Mouse (Mus musculus) frontal cortex, postnatal 10 days (tissue): ENCODE data around the gene Sirt3.

Experiments used
- DNase-seq, 2 experiments: peaks; one replicate each; pipeline ENCODE4 v3.0.0; 2022; ENCODE audit warnings: low spot score in 2 of 2, mixed read lengths in 1 of 2

The Sirt3 gene

DNA sequence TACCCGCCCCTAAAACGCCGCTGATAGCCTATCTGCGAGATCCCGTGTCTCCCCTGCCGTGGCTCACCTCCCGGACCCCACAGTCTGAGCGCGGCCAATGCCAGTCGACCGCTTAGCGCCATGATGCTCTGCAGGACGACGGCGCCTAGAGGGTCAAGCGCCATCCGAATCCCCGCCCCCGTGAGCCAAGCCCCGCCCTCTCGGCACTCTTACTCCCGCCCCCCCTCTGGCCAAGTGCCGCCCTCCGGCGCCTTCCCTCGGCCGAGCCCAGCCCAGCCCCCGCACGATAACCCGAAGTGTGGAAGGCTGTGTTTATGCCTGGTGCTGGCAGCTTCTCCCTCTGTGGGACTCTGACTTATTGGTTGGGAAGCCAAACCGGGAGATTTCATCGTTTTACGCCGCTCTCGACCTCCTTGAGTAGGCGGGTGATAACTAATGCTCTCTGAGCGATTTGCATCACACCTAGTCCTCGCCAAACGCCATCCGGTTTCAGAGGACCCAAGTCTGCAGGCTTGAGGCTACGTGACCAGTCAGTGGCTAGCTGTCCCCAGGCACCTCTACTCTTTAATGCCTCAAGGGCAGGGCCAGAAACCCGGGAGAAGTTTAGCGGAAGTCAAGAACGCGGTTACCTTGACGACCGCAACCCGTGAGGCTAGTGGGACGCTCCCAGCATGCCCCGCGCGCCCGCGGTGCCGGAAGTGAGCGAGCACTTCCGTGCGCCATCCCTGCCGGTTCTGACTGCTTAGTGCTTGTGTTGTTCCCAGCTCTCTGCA, at the start of gene Sirt3, which contains the start of gene Psmd13:
TSS of gene Sirt3 (minus strand) at position 614 of the 773 bp plus-strand sequence.
TSS of gene Psmd13 (plus strand) at position 273 of the 773 bp plus-strand sequence.
- peak; percentile 91 to 94 for DNase-seq

DNA sequence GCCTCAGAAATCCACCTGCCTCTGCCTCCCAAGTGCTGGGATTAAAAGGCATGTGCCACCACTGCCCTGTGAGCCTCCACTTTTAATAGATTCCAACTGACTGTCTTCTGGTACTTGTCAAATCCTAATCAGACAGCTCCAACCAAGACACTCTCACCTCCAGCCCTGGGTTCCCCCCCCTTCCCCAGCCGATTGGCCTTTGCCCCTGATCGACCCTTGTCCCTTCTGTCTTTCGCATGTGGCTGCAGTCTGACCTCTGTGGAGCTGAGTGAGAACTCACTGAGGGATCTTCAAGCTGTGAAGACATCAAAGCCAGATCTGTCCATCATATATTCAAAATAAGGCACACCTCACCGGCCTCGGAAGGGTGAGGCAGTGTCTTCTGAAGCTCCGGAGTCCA, 45.1 kb upstream of the Sirt3 start:
- DNase-seq, result no peak

GRCm38 (mm10) chr7:140923070-140923775, 41.1 kb upstream of the Sirt3 start:
- DNase-seq, result no peak

GRCm38 (mm10) chr7:140922398-140923069, 40.4 kb upstream of the Sirt3 start:
- DNase-seq, result no peak

DNA sequence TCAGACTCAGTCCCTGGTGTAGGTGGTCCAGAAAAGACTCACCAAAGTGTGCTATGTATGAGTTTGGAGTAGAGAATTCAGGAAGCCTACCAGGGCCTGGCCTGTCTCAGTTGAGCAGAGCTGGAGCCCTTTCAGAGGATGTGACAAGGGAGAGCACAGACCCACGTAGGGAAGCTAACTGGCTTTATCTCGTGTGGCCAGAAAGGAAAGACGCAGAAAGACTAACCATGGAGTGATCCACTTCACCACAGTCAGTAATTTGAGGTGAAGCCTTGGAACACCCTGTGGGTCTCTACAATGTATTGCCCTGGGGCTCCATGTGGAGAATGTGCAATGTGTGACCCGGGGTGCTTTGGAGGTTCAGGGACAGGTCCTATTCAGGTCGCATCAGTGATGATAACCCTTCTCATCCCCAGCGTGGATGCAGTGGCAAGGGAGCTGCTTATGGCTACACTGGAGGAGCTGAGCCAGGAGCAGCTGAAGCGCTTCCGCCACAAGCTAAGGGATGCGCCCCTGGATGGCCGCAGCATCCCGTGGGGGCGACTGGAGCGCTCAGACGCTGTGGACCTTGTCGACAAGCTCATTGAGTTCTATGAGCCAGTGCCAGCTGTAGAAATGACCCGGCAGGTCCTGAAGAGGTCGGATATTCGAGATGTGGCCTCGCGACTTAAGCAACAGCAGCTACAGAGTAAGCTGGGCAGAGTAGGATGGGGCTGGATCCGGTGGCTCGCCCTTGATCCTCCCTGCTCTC, 39.3 kb upstream of the Sirt3 start:
- DNase-seq, result no peak

GRCm38 (mm10) chr7:140920418-140921029, 38.4 kb upstream of the Sirt3 start, which contains the start of gene Nlrp6:
Gene Nlrp6, plus strand, starts transcription at chr7:140920902.
- DNase-seq, result no peak

DNA sequence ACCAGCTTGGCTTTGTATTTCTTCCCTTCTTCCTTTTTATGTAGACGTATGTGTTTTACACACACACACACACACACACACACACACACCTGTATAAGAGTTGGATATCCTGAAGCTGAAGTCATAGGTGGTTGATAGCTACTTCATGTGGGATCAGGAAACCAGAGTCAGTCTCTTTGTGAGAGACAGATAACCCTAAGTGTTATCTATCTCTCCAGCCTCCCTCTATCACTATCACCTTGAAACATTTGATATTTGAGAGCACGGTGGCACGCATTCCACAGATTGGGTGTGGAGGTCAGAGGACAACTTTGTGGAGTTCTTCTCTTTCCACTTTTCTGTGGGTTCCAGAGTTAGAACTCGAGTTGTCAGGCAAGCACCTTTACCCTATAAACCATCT, 37.8 kb upstream of the Sirt3 start:
- no peak for DNase-seq

- DNase-seq, result no peak
These were observed 32.1 kb upstream of the Sirt3 start for GRCm38 (mm10) chr7:140914031-140914690.

GRCm38 (mm10) chr7:140912846-140913482, 30.9 kb upstream of the Sirt3 start:
- DNase-seq, result no peak

DNA sequence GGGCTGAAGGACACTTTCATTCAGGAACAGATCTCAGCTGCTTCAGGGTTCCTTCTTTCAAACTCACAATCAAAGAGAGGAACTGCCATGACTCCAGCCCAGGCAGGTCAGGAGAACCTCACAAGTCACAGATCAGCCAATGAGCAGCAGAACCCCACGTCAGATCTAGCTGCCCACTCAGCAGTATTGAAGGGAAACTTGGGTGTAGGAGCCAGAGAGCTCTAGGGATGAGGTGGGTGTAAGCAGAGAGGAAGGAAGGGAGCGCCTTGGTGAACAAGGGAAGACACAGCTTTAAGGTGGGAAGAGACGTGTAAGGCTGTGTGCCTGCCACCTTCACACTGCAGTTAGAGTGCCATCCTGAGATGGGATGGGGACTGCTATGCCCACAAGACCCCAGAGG, 30.2 kb upstream of the Sirt3 start:
- DNase-seq, result no peak

GRCm38 (mm10) chr7:140908634-140909107, 26.6 kb upstream of the Sirt3 start:
- peak in 1 of 2 experiments; percentile 53 for DNase-seq

GRCm38 (mm10) chr7:140908181-140908580, 26.1 kb upstream of the Sirt3 start:
- DNase-seq, result no peak

DNA sequence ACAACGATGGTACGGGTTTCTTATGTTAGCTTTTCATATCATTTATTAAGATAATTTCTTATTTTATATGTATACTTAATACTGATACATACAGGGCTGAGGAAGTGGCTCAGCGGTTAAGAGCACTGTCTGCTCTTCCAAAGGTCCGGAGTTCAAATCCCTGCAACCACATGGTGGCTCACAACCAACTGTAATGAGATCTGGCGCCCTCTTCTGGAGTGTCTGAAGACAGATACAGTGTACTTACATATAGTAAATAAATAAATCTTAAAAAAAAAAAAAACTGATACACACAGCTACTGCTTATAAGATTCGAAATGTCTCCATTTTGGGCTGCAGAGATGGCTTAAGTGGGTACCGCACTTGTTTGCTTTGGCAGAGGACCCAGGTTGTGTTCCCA, 25.6 kb upstream of the Sirt3 start:
- DNase-seq, result no peak

- no peak for DNase-seq
These were observed 25.0 kb upstream of the Sirt3 start for GRCm38 (mm10) chr7:140907131-140907530.

GRCm38 (mm10) chr7:140905642-140906081, 23.6 kb upstream of the Sirt3 start:
- DNase-seq, result no peak

GRCm38 (mm10) chr7:140903212-140903611, 21.1 kb upstream of the Sirt3 start:
- peak in 1 of 2 experiments; percentile 72 for DNase-seq

GRCm38 (mm10) chr7:140902036-140902875, 20.1 kb upstream of the Sirt3 start:
- DNase-seq, result no peak

GRCm38 (mm10) chr7:140900220-140900619, 18.1 kb upstream of the Sirt3 start, which contains the start of gene Cox8b:
Gene Cox8b, minus strand, starts transcription at chr7:140900446.
- no peak for DNase-seq

DNA sequence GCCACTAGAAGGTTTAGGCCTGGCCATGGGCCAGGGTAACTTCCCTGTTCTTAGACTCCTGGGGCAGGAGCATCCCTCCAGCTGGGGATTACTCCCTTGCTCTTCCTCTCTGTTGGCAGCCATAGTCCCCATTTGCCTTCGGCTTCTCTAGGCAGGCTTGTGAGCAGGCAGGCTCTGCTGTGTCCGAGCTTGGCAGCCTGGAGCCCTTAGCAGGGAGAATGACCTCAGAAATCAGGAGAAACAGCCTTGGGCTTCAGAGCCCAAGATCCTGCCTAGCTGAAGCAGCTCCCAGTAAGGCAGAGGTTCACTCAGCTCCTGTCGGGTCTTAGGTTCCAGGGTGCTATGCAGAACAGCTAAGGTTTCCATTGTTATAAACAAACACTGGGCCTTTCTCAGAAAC, 17.0 kb upstream of the Sirt3 start:
- no peak for DNase-seq
